Mouse (Mus musculus) Patski (cell line): ENCODE measurements around the gene Wnt5b. TPM values are rescaled to one million over a fixed set of nuclear protein-coding genes. Genes with fewer than 3 reads are reported as not detected.

ENCODE experiments used
- ATAC-seq: fragments of 100-300 bp; one replicate; pipeline ENCODE4 v1.8.0; 2021
- CTCF ChIA-PET: fragments of 350-600 bp; sonication (Branson Sonifier 250); formaldehyde crosslinking; loops from one replicate; lab custom pipeline; 2022; ENCODE audit warnings: inconsistent platforms; lab: Charles Lee
- POLR2A ChIA-PET: fragments of 350-600 bp; sonication (Branson Sonifier 250); formaldehyde crosslinking; loops from one replicate; lab custom pipeline; 2022; ENCODE audit warnings: antibody characterized with exemption, inconsistent platforms; lab: Charles Lee
- DNase-seq: peaks from one replicate; pipeline ENCODE4 v3.0.0-alpha.2; 2011; ENCODE audit warnings: low read depth, low spot score
- H3K27me3 ChIP-seq: fragments of 371-371 bp; one replicate; pipeline ENCODE4 v1.5.1; 2021
- CTCF ChIP-seq: fragments of 100-300 bp; IDR thresholded peaks from one replicate; pipeline ENCODE4 v1.5.1; 2021
- in situ Hi-C: fragments of 300-500 bp; cut with MboI; formaldehyde crosslinking; loops from 3 replicates; pipeline ENCODE4 v1.11.1; 2018; ENCODE audit warnings: low pct_unique_long_range_greater_than_20kb, mixed read lengths
- polyA plus RNA-seq: library from polyadenylated mRNA; unstranded; gene quantifications from one replicate; pipeline ENCODE4 v1.2.3, GENCODE M21; 2021

Wnt5b gene
- polyA plus RNA-seq, 1 experiment from 2014 or later: 9.8 TPM

- TF ChIP-seq CTCF: no peak
- no peaks in the 10 kb centered on the region for H3K27me3 ChIP-seq
- in situ Hi-C loops: no loop called here
- DNase-seq (peak; percentile 39), ATAC-seq (peak; percentile 93)
- POLR2A ChIA-PET: interaction anchor here (1.2 kb wide), 1 partner anchor 25 kb away, joined by 4 read pairs; no protein-coding TSS in a partner anchor
- CTCF ChIA-PET: interaction anchor here (0.7 to 1.9 kb wide), 3 partner anchors 10 to 106 kb away, joined by 3 to 6 read pairs (median 3); partner anchors contain the start of gene Wnt5b
Observed at GRCm38 (mm10) chr6:119568339-119568738, 24.2 kb upstream of the Wnt5b start.

GRCm38 (mm10) chr6:119565451-119566379 lies 21.6 kb upstream of the Wnt5b start:
- in situ Hi-C loops: no loop called here
- ChIA-PET CTCF (no interaction called here), POLR2A (no interaction called here)
- no peak for TF ChIP-seq CTCF
- no peaks in the 10 kb centered on the region for H3K27me3 ChIP-seq
- DNase-seq (no peak), ATAC-seq (no peak)

GRCm38 (mm10) chr6:119562558-119562957 lies 18.4 kb upstream of the Wnt5b start:
- DNase-seq (no peak), ATAC-seq (no peak)
- in situ Hi-C loops: no loop called here
- ChIA-PET POLR2A (no interaction called here), CTCF (no interaction called here)
- no peak for TF ChIP-seq CTCF
- no peaks in the 10 kb centered on the region for H3K27me3 ChIP-seq

GRCm38 (mm10) chr6:119558855-119559254 lies 14.7 kb upstream of the Wnt5b start:
- CTCF ChIA-PET: no interaction called here
- DNase-seq (no peak), ATAC-seq (no peak)
- H3K27me3 ChIP-seq: no peaks in the 10 kb centered on the region
- POLR2A ChIA-PET: no interaction called here
- TF ChIP-seq CTCF: no peak
- in situ Hi-C loops: no loop called here

GRCm38 (mm10) chr6:119554439-119554838 lies 10.3 kb upstream of the Wnt5b start:
- ATAC-seq: no peak
- no peaks in the 10 kb centered on the region for H3K27me3 ChIP-seq
- DNase-seq: no peak
- TF ChIP-seq CTCF: peak; percentile 47
- ChIA-PET POLR2A (no interaction called here), CTCF (no interaction called here)
- in situ Hi-C loops: no loop called here

GRCm38 (mm10) chr6:119544518-119544864 lies 344 bp upstream of the Wnt5b start:
- no peak for TF ChIP-seq CTCF
- CTCF ChIA-PET: interaction anchor here (1.7 to 1.8 kb wide), 2 partner anchors 23 to 148 kb away, joined by 4 to 6 read pairs; no protein-coding TSS in a partner anchor
- H3K27me3 ChIP-seq: no peaks in the 10 kb centered on the region
- in situ Hi-C loops: no loop called here
- no peak for DNase-seq
- ATAC-seq: peak; percentile 14
- POLR2A ChIA-PET: interaction anchor here (1.9 kb wide), 1 partner anchor 11 kb away, joined by 5 read pairs; no protein-coding TSS in a partner anchor

GRCm38 (mm10) chr6:119543456-119543802 lies 718 bp downstream of the Wnt5b start:
- ATAC-seq: no peak
- no peak for DNase-seq
- TF ChIP-seq CTCF: no peak
- CTCF ChIA-PET: no interaction called here
- in situ Hi-C loops: no loop called here
- POLR2A ChIA-PET: interaction anchor here (1.0 to 1.9 kb wide), 2 partner anchors 12 to 26 kb away, joined by 4 to 5 read pairs; no protein-coding TSS in a partner anchor
- no peaks in the 10 kb centered on the region for H3K27me3 ChIP-seq

GRCm38 (mm10) chr6:119535867-119536266 lies 8.3 kb downstream of the Wnt5b start:
- in situ Hi-C loops: no loop called here
- ATAC-seq (peak; percentile 68), DNase-seq (peak; percentile 50)
- CTCF ChIA-PET: no interaction called here
- no peaks in the 10 kb centered on the region for H3K27me3 ChIP-seq
- no peak for TF ChIP-seq CTCF
- POLR2A ChIA-PET: no interaction called here

- in situ Hi-C loops: no loop called here
- ATAC-seq (no peak), DNase-seq (no peak)
- ChIA-PET CTCF (interaction anchor here (0.7 to 0.9 kb wide), 2 partner anchors 15 to 39 kb away, joined by 3 read pairs; no protein-coding TSS in a partner anchor), POLR2A (interaction anchor here (0.5 kb wide), 1 partner anchor 1856 kb away, joined by 5 read pairs; no protein-coding TSS in a partner anchor)
- no peaks in the 10 kb centered on the region for H3K27me3 ChIP-seq
- no peak for TF ChIP-seq CTCF
Observed at GRCm38 (mm10) chr6:119533170-119533709, 10.9 kb downstream of the Wnt5b start.

- no peaks in the 10 kb centered on the region for H3K27me3 ChIP-seq
- in situ Hi-C loops: no loop called here
- POLR2A ChIA-PET: no interaction called here
- ATAC-seq: no peak
- TF ChIP-seq CTCF: no peak
- no peak for DNase-seq
- CTCF ChIA-PET: interaction anchor here (0.9 to 1.5 kb wide), 2 partner anchors 15 to 24 kb away, joined by 3 to 4 read pairs; no protein-coding TSS in a partner anchor
Observed at GRCm38 (mm10) chr6:119529659-119530058, 14.5 kb downstream of the Wnt5b start.
